Mouse (Mus musculus): ENCODE data around the gene Dnah9. TPM values are rescaled to one million over a fixed set of nuclear protein-coding genes. Genes with fewer than 3 reads are reported as not detected.

Dnah9 gene
- polyA plus RNA-seq, 1 experiment from 2014 or later, result 0.59 TPM

DNA sequence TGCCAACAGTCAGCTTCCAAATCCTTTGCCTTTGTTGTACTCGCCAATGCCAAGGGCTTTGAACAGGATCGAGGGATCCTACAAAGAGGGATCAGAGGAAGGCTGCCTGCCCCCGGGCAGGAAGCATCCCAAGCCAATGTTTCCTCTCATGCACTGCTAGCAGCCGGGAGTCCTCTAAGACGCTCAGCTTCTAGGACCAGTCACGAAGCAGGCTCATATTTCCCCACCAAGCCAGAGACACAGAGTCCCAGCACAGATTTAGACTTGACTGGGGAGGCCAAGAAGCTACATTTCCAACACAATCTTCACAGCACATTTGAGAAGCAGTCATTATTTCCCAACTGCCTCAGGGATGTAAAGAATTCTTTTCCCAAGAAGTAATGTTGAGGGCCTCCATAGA is 43.9 kb downstream of the Dnah9 start:
- H3K4me2 ChIP-seq (replicated peaks; ENCODE audit: low read depth, low read length), result no peak overlapping the region
- WGBS, result 64% methylated on average over 6 of the region's 6 CpGs
- ATAC-seq (ENCODE audit: insufficient number of reproducible peaks, insufficient read depth, low FRiP score, low read depth), result no peak
- H3K4me3 ChIP-seq (ENCODE audit: low read depth, low read length), result no peak overlapping the region
- no peaks in the 10 kb centered on the region for H3K36me3 ChIP-seq (ENCODE audit: control insufficient read depth, insufficient read depth, low read length)
- no peaks in the 10 kb centered on the region for H3K27me3 ChIP-seq (ENCODE audit: control insufficient read depth, insufficient read depth, low read length)
- H3K9ac ChIP-seq (replicated peaks; ENCODE audit: low read depth, low read length), result no peak overlapping the region
- H3K4me1 ChIP-seq (ENCODE audit: control insufficient read depth, insufficient read depth, low read length), result no peaks in the 10 kb centered on the region
- no peak overlapping the region for H3K27ac ChIP-seq (ENCODE audit: low read length)
- no peaks in the 10 kb centered on the region for H3K9me3 ChIP-seq (ENCODE audit: control insufficient read depth, low read depth, low read length)

DNA sequence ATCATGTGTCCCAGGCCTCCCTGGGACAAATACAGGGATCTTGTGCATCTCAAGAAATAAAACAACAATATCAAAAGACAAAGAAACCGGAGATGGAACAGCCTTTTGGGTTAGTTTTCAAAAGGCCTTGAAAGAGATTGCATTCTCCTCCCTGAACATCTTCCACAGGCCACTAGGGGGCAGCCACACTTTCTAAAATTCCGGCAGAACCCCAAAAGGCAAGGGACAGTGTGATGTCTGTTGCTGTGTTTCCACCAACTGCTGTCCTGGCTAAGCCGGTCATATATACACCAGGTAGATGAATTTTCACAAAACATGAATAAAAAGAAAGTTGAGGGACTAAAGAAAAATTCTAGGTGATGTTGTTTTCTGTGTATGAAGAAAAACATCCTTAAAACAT is 46.3 kb downstream of the Dnah9 start:
- no peak overlapping the region for H3K4me3 ChIP-seq (ENCODE audit: low read depth, low read length)
- no peaks in the 10 kb centered on the region for H3K36me3 ChIP-seq (ENCODE audit: control insufficient read depth, insufficient read depth, low read length)
- ATAC-seq (ENCODE audit: insufficient number of reproducible peaks, insufficient read depth, low FRiP score, low read depth), result no peak
- no peak overlapping the region for H3K9ac ChIP-seq (replicated peaks; ENCODE audit: low read depth, low read length)
- H3K9me3 ChIP-seq (ENCODE audit: control insufficient read depth, low read depth, low read length), result no peaks in the 10 kb centered on the region
- H3K4me2 ChIP-seq (replicated peaks; ENCODE audit: low read depth, low read length), result no peak overlapping the region
- no peak overlapping the region for H3K27ac ChIP-seq (ENCODE audit: low read length)
- 13% methylated on average over 3 of the region's 3 CpGs for WGBS
- no peaks in the 10 kb centered on the region for H3K27me3 ChIP-seq (ENCODE audit: control insufficient read depth, insufficient read depth, low read length)
- no peaks in the 10 kb centered on the region for H3K4me1 ChIP-seq (ENCODE audit: control insufficient read depth, insufficient read depth, low read length)

DNA sequence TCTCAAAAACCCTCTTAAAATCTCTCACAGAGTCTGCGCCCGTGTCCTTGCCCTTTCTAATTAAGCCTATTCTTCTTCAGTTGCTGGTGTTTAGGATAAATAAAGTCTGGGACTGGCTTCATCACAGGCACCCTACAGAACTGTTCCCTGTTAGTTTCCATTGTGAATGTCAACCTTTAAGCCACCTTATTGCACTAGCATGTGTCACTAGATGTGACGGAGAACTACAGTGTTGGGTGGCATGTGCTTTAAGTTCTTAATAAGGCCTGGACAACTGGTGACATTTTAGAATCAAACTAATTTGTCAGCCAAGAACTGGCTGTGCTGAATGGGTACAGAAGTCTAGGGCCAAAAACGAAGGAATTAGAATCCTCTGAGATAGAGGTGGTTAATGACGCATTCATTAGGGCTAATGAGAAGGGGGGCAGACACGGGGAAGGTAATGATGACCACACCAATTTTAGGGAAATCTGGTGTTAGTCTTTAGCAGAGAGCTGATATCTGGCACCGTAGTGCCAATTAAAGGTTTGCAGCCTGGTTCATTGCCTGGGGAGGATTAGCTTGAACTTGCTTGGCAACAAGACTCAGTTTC is 84.6 kb downstream of the Dnah9 start:
- Histone ChIP-seq H3K9ac (replicated peaks; ENCODE audit: low read depth, low read length) (no peak overlapping the region), H3K27me3 (ENCODE audit: control insufficient read depth, insufficient read depth, low read length) (no peaks in the 10 kb centered on the region), H3K36me3 (ENCODE audit: control insufficient read depth, insufficient read depth, low read length) (no peaks in the 10 kb centered on the region), H3K9me3 (ENCODE audit: control insufficient read depth, low read depth, low read length) (no peaks in the 10 kb centered on the region), H3K4me1 (ENCODE audit: control insufficient read depth, insufficient read depth, low read length) (no peaks in the 10 kb centered on the region), H3K4me2 (replicated peaks; ENCODE audit: low read depth, low read length) (no peak overlapping the region), H3K4me3 (ENCODE audit: low read depth, low read length) (no peak overlapping the region), H3K27ac (ENCODE audit: low read length) (no peak overlapping the region)
- no peak for ATAC-seq (ENCODE audit: insufficient number of reproducible peaks, insufficient read depth, low FRiP score, low read depth)
- 88% methylated on average over 7 of the region's 7 CpGs for WGBS

DNA sequence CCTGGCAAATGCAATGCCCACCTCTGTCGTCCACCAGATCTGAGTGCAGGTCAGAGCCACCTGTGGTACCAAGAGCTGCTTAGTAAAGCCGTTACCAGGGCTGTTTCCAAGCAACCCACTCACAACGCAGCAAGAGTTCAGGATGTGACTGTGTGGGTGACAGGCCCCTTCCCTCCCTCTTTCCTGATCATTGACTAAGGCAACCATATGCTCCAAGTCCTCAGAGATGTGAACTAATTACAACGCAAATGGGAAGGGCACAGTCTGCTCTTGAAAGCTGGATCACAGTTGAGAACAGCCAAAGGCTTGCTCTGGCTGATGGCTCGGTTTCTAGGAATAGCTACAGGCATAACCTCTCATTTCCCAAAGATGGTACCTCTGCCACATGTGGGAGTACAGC is 95.4 kb downstream of the Dnah9 start:
- Histone ChIP-seq H3K9me3 (ENCODE audit: control insufficient read depth, low read depth, low read length) (no peaks in the 10 kb centered on the region), H3K27ac (ENCODE audit: low read length) (no peak overlapping the region), H3K36me3 (ENCODE audit: control insufficient read depth, insufficient read depth, low read length) (no peaks in the 10 kb centered on the region), H3K9ac (replicated peaks; ENCODE audit: low read depth, low read length) (no peak overlapping the region), H3K4me1 (ENCODE audit: control insufficient read depth, insufficient read depth, low read length) (no peaks in the 10 kb centered on the region), H3K4me3 (ENCODE audit: low read depth, low read length) (no peak overlapping the region), H3K4me2 (replicated peaks; ENCODE audit: low read depth, low read length) (no peak overlapping the region), H3K27me3 (ENCODE audit: control insufficient read depth, insufficient read depth, low read length) (no peaks in the 10 kb centered on the region)
- ATAC-seq (ENCODE audit: insufficient number of reproducible peaks, insufficient read depth, low FRiP score, low read depth), result no peak
- WGBS, result 80% methylated on average over 5 of the region's 5 CpGs

DNA sequence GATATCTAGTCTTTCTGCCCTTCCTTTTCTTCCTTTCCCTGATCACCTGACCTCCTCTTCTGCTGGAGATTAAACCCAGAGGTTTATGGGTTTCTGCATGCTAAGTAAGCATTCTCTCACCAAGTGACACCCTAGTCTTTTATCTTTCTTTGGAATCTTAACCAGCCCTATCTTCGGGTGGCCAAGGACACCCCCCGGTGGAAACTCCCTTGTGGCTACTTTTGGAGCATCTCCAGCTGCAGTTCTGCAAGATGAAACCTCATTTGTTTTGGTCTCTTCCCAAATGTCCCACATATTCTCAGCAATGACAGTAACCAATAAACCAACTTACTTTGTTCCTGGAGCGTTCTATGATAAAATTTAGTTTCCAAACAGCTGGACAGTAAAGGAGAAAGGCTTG is 109.4 kb downstream of the Dnah9 start:
- Histone ChIP-seq H3K9me3 (ENCODE audit: control insufficient read depth, low read depth, low read length) (no peaks in the 10 kb centered on the region), H3K4me3 (ENCODE audit: low read depth, low read length) (no peak overlapping the region)
- WGBS, result 58% methylated on average over 3 of the region's 3 CpGs

DNA sequence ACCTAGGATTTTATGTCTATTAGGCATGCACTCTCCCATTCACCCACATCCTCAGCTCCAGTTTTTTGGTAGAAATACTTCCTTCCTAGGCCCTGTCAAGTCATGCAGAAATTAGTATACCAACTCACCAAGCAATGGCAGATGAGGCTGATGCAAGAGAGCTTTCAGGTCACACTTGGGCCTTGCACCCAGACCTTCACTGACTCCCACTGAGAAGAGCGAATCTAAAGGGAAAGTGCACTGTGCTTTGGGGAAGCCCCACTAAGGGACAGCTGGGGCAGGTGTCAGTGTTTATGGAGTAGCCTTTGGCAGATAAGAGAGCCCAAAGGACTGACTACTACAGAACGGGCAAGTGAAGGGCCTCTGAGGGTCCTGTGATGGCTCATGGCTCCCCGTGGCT is 117.1 kb downstream of the Dnah9 start:
- H3K4me3 ChIP-seq (ENCODE audit: low read depth, low read length), result no peak overlapping the region
- no peaks in the 10 kb centered on the region for H3K36me3 ChIP-seq (ENCODE audit: control insufficient read depth, insufficient read depth, low read length)
- peaks cover 3% of the 10 kb centered on the region; the same call in 1 of the 2 replicates for H3K4me1 ChIP-seq (ENCODE audit: control insufficient read depth, insufficient read depth, low read length)
- no peak overlapping the region for H3K4me2 ChIP-seq (replicated peaks; ENCODE audit: low read depth, low read length)
- 85% methylated on average over 3 of the region's 3 CpGs for WGBS
- H3K27me3 ChIP-seq (ENCODE audit: control insufficient read depth, insufficient read depth, low read length), result no peaks in the 10 kb centered on the region
- H3K9ac ChIP-seq (replicated peaks; ENCODE audit: low read depth, low read length), result no peak overlapping the region
- no peak overlapping the region for H3K27ac ChIP-seq (ENCODE audit: low read length)
- H3K9me3 ChIP-seq (ENCODE audit: control insufficient read depth, low read depth, low read length), result no peaks in the 10 kb centered on the region
- ATAC-seq (ENCODE audit: insufficient number of reproducible peaks, insufficient read depth, low FRiP score, low read depth), result no peak

More for the DNA sequence above, 109.4 kb downstream of the Dnah9 start:
- H3K9ac ChIP-seq (replicated peaks; ENCODE audit: low read depth, low read length), result no peak overlapping the region
- no peak for ATAC-seq (ENCODE audit: insufficient number of reproducible peaks, insufficient read depth, low FRiP score, low read depth)
- H3K4me2 ChIP-seq (replicated peaks; ENCODE audit: low read depth, low read length), result no peak overlapping the region
- no peaks in the 10 kb centered on the region for H3K27me3 ChIP-seq (ENCODE audit: control insufficient read depth, insufficient read depth, low read length)
- no peaks in the 10 kb centered on the region for H3K36me3 ChIP-seq (ENCODE audit: control insufficient read depth, insufficient read depth, low read length)
- no peak overlapping the region for H3K27ac ChIP-seq (ENCODE audit: low read length)
- no peaks in the 10 kb centered on the region for H3K4me1 ChIP-seq (ENCODE audit: control insufficient read depth, insufficient read depth, low read length)

DNA sequence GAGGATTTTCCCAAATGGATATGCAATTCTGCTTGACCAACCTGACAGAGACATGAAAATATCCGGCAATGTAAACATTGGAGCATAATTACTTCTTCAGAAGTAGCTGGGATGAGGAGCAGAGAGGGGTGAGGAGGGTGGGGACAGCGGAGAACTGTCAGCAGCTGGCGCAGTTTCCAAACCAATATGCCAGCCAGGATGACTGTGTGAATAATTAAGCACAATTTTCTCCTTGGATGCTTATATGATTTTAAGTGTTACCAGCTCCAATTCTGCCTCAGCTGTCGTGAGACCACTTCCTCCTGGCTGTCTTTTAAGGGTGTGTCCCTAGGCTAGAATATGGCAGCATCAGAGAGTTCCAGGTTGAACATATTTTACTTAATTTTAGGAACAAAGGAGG is 119.2 kb downstream of the Dnah9 start:
- Histone ChIP-seq H3K27ac (ENCODE audit: low read length) (no peak overlapping the region), H3K4me2 (replicated peaks; ENCODE audit: low read depth, low read length) (no peak overlapping the region), H3K36me3 (ENCODE audit: control insufficient read depth, insufficient read depth, low read length) (no peaks in the 10 kb centered on the region), H3K9ac (replicated peaks; ENCODE audit: low read depth, low read length) (no peak overlapping the region), H3K4me1 (ENCODE audit: control insufficient read depth, insufficient read depth, low read length) (peaks cover 3% of the 10 kb centered on the region; the same call in 1 of the 2 replicates), H3K27me3 (ENCODE audit: control insufficient read depth, insufficient read depth, low read length) (no peaks in the 10 kb centered on the region), H3K4me3 (ENCODE audit: low read depth, low read length) (no peak overlapping the region), H3K9me3 (ENCODE audit: control insufficient read depth, low read depth, low read length) (no peaks in the 10 kb centered on the region)
- WGBS, result 74% methylated on average over 4 of the region's 4 CpGs
- ATAC-seq (ENCODE audit: insufficient number of reproducible peaks, insufficient read depth, low FRiP score, low read depth), result no peak

DNA sequence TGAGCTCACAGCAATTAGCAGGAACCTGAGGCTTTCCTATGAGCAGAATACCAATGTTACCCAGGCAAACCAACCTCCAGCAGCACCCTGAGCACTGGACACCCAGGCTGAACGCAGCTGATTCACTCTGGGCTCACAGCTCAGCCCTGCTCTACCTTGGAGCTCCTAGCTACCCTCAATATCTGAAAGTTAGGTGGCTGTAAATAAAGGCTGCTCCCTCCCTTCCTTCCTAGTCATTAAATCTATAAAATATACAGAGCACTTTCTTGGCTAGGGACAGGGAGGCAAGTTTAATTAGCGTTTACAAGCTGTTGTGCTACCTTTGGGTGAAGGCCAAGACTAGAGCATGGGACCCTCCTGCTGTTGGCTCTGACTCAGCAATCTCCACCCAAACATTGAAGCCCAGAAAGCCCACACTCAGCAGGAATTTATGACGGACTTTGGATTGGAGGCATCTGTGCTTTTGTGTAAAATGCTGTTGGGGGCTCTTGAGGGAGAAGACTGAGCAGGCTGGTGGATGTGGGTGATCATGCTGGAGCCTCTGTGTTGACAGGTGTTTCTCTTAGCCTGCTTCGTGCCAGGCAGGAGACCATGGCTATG is 121.7 kb downstream of the Dnah9 start:
- ATAC-seq (ENCODE audit: insufficient number of reproducible peaks, insufficient read depth, low FRiP score, low read depth), result peak; percentile 42; the same call in 1 of the 2 replicates
- 40% methylated on average over 4 of the region's 4 CpGs for WGBS
- no peak overlapping the region for H3K4me2 ChIP-seq (replicated peaks; ENCODE audit: low read depth, low read length)

DNA sequence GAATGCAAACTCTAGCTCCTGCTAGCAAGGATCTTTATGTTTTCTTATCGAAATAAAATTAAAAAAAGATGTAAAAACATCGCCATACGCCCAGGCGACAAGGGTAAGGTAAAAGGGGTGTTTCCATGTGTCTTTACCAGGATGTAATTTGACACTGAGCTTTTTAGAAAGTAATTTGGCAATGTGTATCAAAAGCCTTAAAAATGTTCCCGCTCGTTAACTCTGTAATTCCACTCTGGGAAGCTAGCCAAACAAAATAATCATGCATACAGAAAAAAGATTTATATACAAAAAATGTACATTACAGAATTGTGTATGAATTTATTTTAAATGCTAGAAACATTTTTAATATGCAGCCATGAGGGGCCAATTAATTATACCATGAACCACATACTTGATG is 124.7 kb downstream of the Dnah9 start:
- H3K27ac ChIP-seq (ENCODE audit: low read length), result no peak overlapping the region
- peaks cover 3% of the 10 kb centered on the region; the same call in 1 of the 2 replicates for H3K4me1 ChIP-seq (ENCODE audit: control insufficient read depth, insufficient read depth, low read length)
- H3K27me3 ChIP-seq (ENCODE audit: control insufficient read depth, insufficient read depth, low read length), result no peaks in the 10 kb centered on the region
- no peaks in the 10 kb centered on the region for H3K9me3 ChIP-seq (ENCODE audit: control insufficient read depth, low read depth, low read length)
- ATAC-seq (ENCODE audit: insufficient number of reproducible peaks, insufficient read depth, low FRiP score, low read depth), result no peak
- no peak overlapping the region for H3K9ac ChIP-seq (replicated peaks; ENCODE audit: low read depth, low read length)
- H3K4me2 ChIP-seq (replicated peaks; ENCODE audit: low read depth, low read length), result no peak overlapping the region; the same call in 1 of the 2 replicates
- WGBS, result 38% methylated on average over 6 of the region's 6 CpGs
- no peak overlapping the region for H3K4me3 ChIP-seq (ENCODE audit: low read depth, low read length)
- no peaks in the 10 kb centered on the region for H3K36me3 ChIP-seq (ENCODE audit: control insufficient read depth, insufficient read depth, low read length)

More for the DNA sequence above, 121.7 kb downstream of the Dnah9 start:
- Histone ChIP-seq H3K27me3 (ENCODE audit: control insufficient read depth, insufficient read depth, low read length) (no peaks in the 10 kb centered on the region), H3K9ac (replicated peaks; ENCODE audit: low read depth, low read length) (no peak overlapping the region), H3K27ac (ENCODE audit: low read length) (no peak overlapping the region), H3K4me1 (ENCODE audit: control insufficient read depth, insufficient read depth, low read length) (peaks cover 3% of the 10 kb centered on the region; the same call in 1 of the 2 replicates), H3K4me3 (ENCODE audit: low read depth, low read length) (no peak overlapping the region), H3K9me3 (ENCODE audit: control insufficient read depth, low read depth, low read length) (no peaks in the 10 kb centered on the region), H3K36me3 (ENCODE audit: control insufficient read depth, insufficient read depth, low read length) (no peaks in the 10 kb centered on the region)
